9 mouse cellular contexts compared by ENCODE assay signal in genomic region chr19:32689724-32690123, GRCm38 (mm10). TPM values are rescaled to one million over a fixed set of nuclear protein-coding genes. Genes with fewer than 3 reads are reported as not detected.
DNase-seq lines count a peak whose midpoint lies in the region; ATAC-seq lines count a peak whose summit lies in the region.
"Had no signal": no experiment of that assay in that cellular context is flagged by ENCODE, and none has a peak within 500 bp of the region (broad histone marks: within the 10 kb centered on the region; RNA-seq: fewer than 3 reads in every experiment).

No protein-coding gene starts in this region.

- H3K9me3 ChIP-seq in midbrain, embryonic 11.5 days (ENCODE audit: control insufficient read depth, low read length): no peaks in the 10 kb centered on the region
- no peaks in the 10 kb centered on the region for H3K9me3 ChIP-seq in midbrain, embryonic 10.5 days (replicated peaks)
- H3K9me3 ChIP-seq: midbrain, embryonic 12.5 days had no signal

- no peaks in the 10 kb centered on the region for H3K4me1 ChIP-seq in midbrain, embryonic 11.5 days (ENCODE audit: control insufficient read depth, insufficient read depth, low read length)
- no peaks in the 10 kb centered on the region for H3K4me1 ChIP-seq in midbrain, embryonic 10.5 days
- H3K4me1 ChIP-seq: midbrain, embryonic 12.5 days had no signal

- no peak overlapping the region for H3K4me2 ChIP-seq in midbrain, embryonic 11.5 days
- H3K4me2 ChIP-seq: midbrain, embryonic 12.5 days had no signal

- no peak for ATAC-seq in midbrain, embryonic 11.5 days (ENCODE audit: low FRiP score)

- 88% methylated on average over 6 of the region's 6 CpGs for WGBS in midbrain, embryonic 11.5 days
- 90% methylated on average over 6 of the region's 6 CpGs for WGBS in midbrain, embryonic 10.5 days

- peak; percentile 83 for DNase-seq in heart, adult 11 months
- no peak for DNase-seq in heart, postnatal 25 days (ENCODE audit: low spot score)
- DNase-seq in midbrain, embryonic 11.5 days (ENCODE audit: low spot score, missing footprints): peak; percentile 77
- DNase-seq in midbrain, embryonic 10.5 days (ENCODE audit: low spot score): no peak
- peak; percentile 19 for DNase-seq in c-Kit-positive CD71-negative TER-119-negative erythroid progenitor cells, embryonic 14.5 days (ENCODE audit: low read depth)
- DNase-seq in retina, postnatal 1 day: peak; percentile 38
- no peak for DNase-seq in kidney, postnatal 10 days
- DNase-seq in adrenal gland, postnatal 10 days: no peak

- H3K4me3 ChIP-seq in midbrain, embryonic 11.5 days (ENCODE audit: low read depth, low read length): no peak overlapping the region
- no peak overlapping the region for H3K4me3 ChIP-seq in midbrain, embryonic 10.5 days
- H3K4me3 ChIP-seq: midbrain, embryonic 12.5 days had no signal

- peaks cover 12% of the 10 kb centered on the region for H3K36me3 ChIP-seq in midbrain, embryonic 11.5 days (ENCODE audit: control insufficient read depth, insufficient read depth, low read length)
- H3K36me3 ChIP-seq in midbrain, embryonic 10.5 days: peaks cover 86% of the 10 kb centered on the region

- no peak overlapping the region for H3K27ac ChIP-seq in midbrain, embryonic 11.5 days (ENCODE audit: low read depth, low read length)
- no peak overlapping the region for H3K27ac ChIP-seq in midbrain, embryonic 10.5 days (replicated peaks)
- H3K27ac ChIP-seq: midbrain, embryonic 12.5 days had no signal

- H3K9ac ChIP-seq in midbrain, embryonic 11.5 days (ENCODE audit: low read length): no peak overlapping the region
- H3K9ac ChIP-seq: midbrain, embryonic 12.5 days had no signal

- no peaks in the 10 kb centered on the region for H3K27me3 ChIP-seq in midbrain, embryonic 11.5 days (ENCODE audit: control insufficient read depth, insufficient read depth, low read length)
- no peaks in the 10 kb centered on the region for H3K27me3 ChIP-seq in midbrain, embryonic 10.5 days (ENCODE audit: low read depth, poor library complexity, severe bottlenecking)
- H3K27me3 ChIP-seq: midbrain, embryonic 12.5 days had no signal

- intact Hi-C loops in heart, postnatal 25 days (cut with DNase I): loop anchor here (2.0 to 5.0 kb wide), 4 partner anchors 92 to 717 kb away; partner anchors contain the start of gene Papss2

RNA-seq across cellular contexts. Expression of gene Atad1, which starts 49.9 kb away (rescaled TPM):
- total RNA-seq in heart, postnatal 25 days (2021): 10 to 100 TPM; 78.6 to 79.4 TPM
- polyA plus RNA-seq in midbrain, embryonic 11.5 days (2014; fragmentation: Nextera tagmentation; extraction: Ambion mirVana): 110 and 114 TPM in 2 replicates
- 78.0 and 84.4 TPM in 2 replicates for polyA plus RNA-seq in midbrain, embryonic 10.5 days (2016; fragmentation: Nextera tagmentation; extraction: Ambion mirVana)
- total RNA-seq in adrenal gland, postnatal 10 days (2021): 10 to 100 TPM; 60.0 to 65.8 TPM

Comparison
In these comparisons a context has a peak if more than half of its experiments do, and no peak if none do; other contexts are left out.
1. DNase-seq: peak in heart, adult 11 months (single experiment), midbrain, embryonic 11.5 days (single experiment), c-Kit-positive CD71-negative TER-119-negative erythroid progenitor cells, embryonic 14.5 days (single experiment) and retina, postnatal 1 day (single experiment); none in heart, postnatal 25 days (single experiment), midbrain, embryonic 10.5 days (single experiment), kidney, postnatal 10 days (single experiment) and adrenal gland, postnatal 10 days (single experiment).